Mouse (Mus musculus) layer of hippocampus, postnatal 25 days (tissue): ENCODE measurements around the gene Hist1h2ae. TPM values are rescaled to one million over a fixed set of nuclear protein-coding genes. Genes with fewer than 3 reads are reported as not detected.
"Not testable (repeated sequence)": the region's sequence is repeated elsewhere in the genome, so short reads cannot be mapped to it uniquely, and the experiment has no call there.

Experiments used
- DNase-seq, 2 experiments: peaks; one replicate each; pipeline ENCODE4 v3.0.0; 2022; ENCODE audit warnings: mixed read lengths in 2 of 2, low spot score in 1 of 2; ENCODE audit errors: extremely low spot score in 1 of 2
- total RNA-seq, 2 experiments: library from RNA; stranded (reverse); gene quantifications; 2 replicates each; pipeline ENCODE4 v1.2.3; 2021

Hist1h2ae gene
- total RNA-seq = 1 to 10 TPM; 4.6 to 7.9 TPM

GRCm38 (mm10) chr13:23571022-23571503, at the start of gene Hist1h2ae, which contains the start of gene Hist1h2bg:
TSS of gene Hist1h2ae (minus strand) at chr13:23571220.
TSS of gene Hist1h2bg (plus strand) at chr13:23571396.
- DNase-seq = peak; percentile 43 to 69

GRCm38 (mm10) chr13:23620056-23620732, 49.2 kb upstream of the Hist1h2ae start:
- DNase-seq = no peak

- no peak for DNase-seq
These were observed 40.6 kb upstream of the Hist1h2ae start for GRCm38 (mm10) chr13:23611638-23612037.

- no peak for DNase-seq
These were observed 39.4 kb upstream of the Hist1h2ae start for GRCm38 (mm10) chr13:23610393-23610792.

- DNase-seq = no peak
These were observed 38.8 kb upstream of the Hist1h2ae start for GRCm38 (mm10) chr13:23609844-23610243.

- no peak for DNase-seq
These were observed 38.2 kb upstream of the Hist1h2ae start for GRCm38 (mm10) chr13:23609209-23609608.

GRCm38 (mm10) chr13:23605052-23605451, 34.0 kb upstream of the Hist1h2ae start:
- no peak for DNase-seq

- DNase-seq = no peak
These were observed 33.4 kb upstream of the Hist1h2ae start for GRCm38 (mm10) chr13:23604452-23604851.

- no peak for DNase-seq
These were observed 32.2 kb upstream of the Hist1h2ae start for GRCm38 (mm10) chr13:23603182-23603699.

- DNase-seq = peak; percentile 61 to 88
These were observed 26.9 kb upstream of the Hist1h2ae start for GRCm38 (mm10) chr13:23597957-23598356.

GRCm38 (mm10) chr13:23595622-23596372, 24.8 kb upstream of the Hist1h2ae start:
- DNase-seq = no peak

- DNase-seq = no peak
These were observed 24.2 kb upstream of the Hist1h2ae start for GRCm38 (mm10) chr13:23595185-23595584.

GRCm38 (mm10) chr13:23593051-23593770, 22.2 kb upstream of the Hist1h2ae start:
- no peak for DNase-seq

- DNase-seq = no peak
These were observed 21.6 kb upstream of the Hist1h2ae start for GRCm38 (mm10) chr13:23592614-23593013.

- DNase-seq = not testable (repeated sequence)
These were observed 20.9 kb upstream of the Hist1h2ae start for GRCm38 (mm10) chr13:23591886-23592285.

GRCm38 (mm10) chr13:23591206-23591605, 20.2 kb upstream of the Hist1h2ae start:
- no peak for DNase-seq

GRCm38 (mm10) chr13:23586940-23587225, 15.9 kb upstream of the Hist1h2ae start:
- no peak for DNase-seq

- DNase-seq = no peak
These were observed 15.3 kb upstream of the Hist1h2ae start for GRCm38 (mm10) chr13:23586099-23586939.

GRCm38 (mm10) chr13:23585442-23586098, 14.6 kb upstream of the Hist1h2ae start:
- peak; percentile 39 to 42 for DNase-seq
